Mouse (Mus musculus): ENCODE results near the gene Gm37240. TPM values are rescaled to one million over a fixed set of nuclear protein-coding genes. Genes with fewer than 3 reads are reported as not detected.

Gene Gm37240
- polyA plus RNA-seq, 1 experiment from 2014 or later, result 0.93 TPM

DNA sequence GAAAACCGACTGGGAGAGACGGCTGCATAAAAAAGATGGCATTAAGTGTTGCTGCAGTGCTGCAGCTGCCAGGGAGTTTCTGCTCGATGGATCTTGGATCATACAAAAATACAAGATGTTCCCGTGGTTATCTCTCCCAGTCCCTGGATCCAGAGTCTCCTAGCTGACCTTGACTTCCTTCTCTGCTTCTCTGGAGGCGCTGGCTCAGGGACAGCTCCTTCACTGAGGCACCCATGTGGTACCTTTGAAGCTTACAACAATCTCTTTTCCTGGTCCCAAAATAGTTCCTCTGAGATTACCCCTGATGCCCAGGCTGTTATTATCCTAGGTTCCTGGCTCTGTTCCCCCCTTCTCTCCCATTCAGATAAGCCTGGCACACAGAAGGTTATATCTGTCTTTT lies 672.4 kb downstream of the Gm37240 start:
- H3K36me3 ChIP-seq (ENCODE audit: control insufficient read depth, insufficient read depth, low read length), result no peaks in the 10 kb centered on the region
- no peak overlapping the region for H3K4me3 ChIP-seq (ENCODE audit: low read length)
- H3K27me3 ChIP-seq (replicated peaks; ENCODE audit: control insufficient read depth, insufficient read depth, low read length), result no peaks in the 10 kb centered on the region
- H3K4me1 ChIP-seq (ENCODE audit: control insufficient read depth, insufficient read depth, low read depth, low read length), result no peaks in the 10 kb centered on the region
- H3K9ac ChIP-seq (ENCODE audit: low read depth, low read length), result no peak overlapping the region
- no peak overlapping the region for H3K4me2 ChIP-seq (ENCODE audit: low read length)
- ATAC-seq, result no peak
- 82% methylated on average over 5 of the region's 5 CpGs for WGBS
- H3K27ac ChIP-seq (ENCODE audit: low read depth, low read length), result no peak overlapping the region
- H3K9me3 ChIP-seq (ENCODE audit: control insufficient read depth, low read length), result no peaks in the 10 kb centered on the region

DNA sequence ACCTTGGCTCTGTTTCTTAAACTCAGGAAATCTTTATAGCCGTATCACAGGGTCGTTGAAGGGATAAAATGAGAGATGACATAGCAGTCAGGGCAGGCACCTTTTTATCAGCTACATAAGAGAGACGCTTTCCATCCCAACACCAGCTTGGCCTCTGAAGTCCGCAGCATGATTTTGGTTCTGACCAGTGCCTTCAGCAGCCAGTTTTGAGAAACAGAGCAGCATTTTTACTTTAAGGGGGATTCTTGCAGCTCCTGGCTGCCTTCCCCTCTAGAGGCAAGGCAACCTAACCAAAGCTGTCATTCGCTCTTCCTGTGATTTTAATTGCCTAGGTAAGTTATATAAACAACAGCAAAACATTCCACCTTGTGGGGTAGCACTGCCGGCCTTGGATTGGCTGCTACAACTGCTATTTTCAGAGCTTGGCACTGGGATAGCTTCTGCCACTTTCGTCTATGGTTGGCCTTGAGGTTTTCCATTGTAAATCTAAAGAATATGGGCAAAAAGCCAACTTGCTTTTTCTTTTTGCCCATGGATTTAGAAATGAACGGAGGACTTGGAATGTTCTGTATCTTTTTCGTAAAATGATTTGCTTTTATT lies 674.5 kb downstream of the Gm37240 start:
- Histone ChIP-seq H3K4me1 (ENCODE audit: control insufficient read depth, insufficient read depth, low read depth, low read length) (no peaks in the 10 kb centered on the region), H3K9ac (ENCODE audit: low read depth, low read length) (no peak overlapping the region), H3K27ac (ENCODE audit: low read depth, low read length) (no peak overlapping the region), H3K9me3 (ENCODE audit: control insufficient read depth, low read length) (no peaks in the 10 kb centered on the region), H3K27me3 (replicated peaks; ENCODE audit: control insufficient read depth, insufficient read depth, low read length) (no peaks in the 10 kb centered on the region), H3K4me2 (ENCODE audit: low read length) (no peak overlapping the region), H3K4me3 (ENCODE audit: low read length) (no peak overlapping the region), H3K36me3 (ENCODE audit: control insufficient read depth, insufficient read depth, low read length) (no peaks in the 10 kb centered on the region)
- WGBS, result 77% methylated on average over 9 of the region's 9 CpGs
- ATAC-seq, result no peak

DNA sequence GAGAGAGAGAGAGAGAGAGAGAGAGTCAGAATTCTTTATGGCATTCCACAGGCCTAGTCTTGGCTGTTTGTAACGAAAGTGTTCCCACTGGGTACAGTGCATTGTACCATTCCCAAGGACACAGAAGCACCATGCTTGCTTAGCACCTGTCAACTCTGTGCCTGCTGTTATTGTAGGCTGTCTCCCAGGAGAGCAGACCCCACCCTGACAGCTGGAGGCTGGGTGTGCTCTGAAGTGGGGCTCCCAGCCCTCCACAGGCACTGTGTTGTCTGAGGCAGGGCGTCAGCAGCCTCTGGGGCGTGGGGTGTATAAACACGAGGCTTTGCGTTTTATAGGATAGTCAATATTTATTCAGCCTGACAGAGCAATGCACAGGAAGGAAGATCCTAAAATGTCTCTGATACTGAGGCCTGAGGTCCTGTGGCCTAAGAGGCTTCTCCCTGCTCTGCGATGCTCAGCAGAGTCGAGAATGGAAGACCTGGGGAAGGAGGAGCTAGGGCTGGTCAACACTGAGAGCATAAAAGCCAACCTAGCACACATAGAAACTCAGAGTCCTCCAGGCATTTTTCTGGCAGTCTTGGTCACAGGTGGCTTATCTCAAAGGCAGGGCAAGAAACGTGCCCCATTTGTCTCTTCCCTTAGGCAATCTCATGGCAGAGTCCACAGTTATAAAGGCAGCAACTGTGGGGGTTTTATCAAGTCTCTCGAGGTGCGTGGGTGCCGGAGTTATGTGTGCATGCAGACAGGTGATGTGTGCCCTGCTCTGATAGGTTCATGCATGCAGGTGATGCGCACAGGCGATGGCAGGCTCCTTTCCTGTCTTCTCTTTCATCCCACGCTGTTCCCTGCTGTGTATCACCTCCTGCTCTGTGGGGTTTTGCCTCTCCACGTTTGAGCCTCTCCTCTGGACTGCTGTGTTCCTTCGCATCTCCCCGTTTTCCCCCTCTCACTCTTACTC lies 677.2 kb downstream of the Gm37240 start:
- Histone ChIP-seq H3K27ac (ENCODE audit: low read depth, low read length) (no peak overlapping the region), H3K4me3 (ENCODE audit: low read length) (no peak overlapping the region), H3K4me2 (ENCODE audit: low read length) (no peak overlapping the region), H3K9me3 (ENCODE audit: control insufficient read depth, low read length) (no peaks in the 10 kb centered on the region), H3K36me3 (ENCODE audit: control insufficient read depth, insufficient read depth, low read length) (no peaks in the 10 kb centered on the region), H3K27me3 (replicated peaks; ENCODE audit: control insufficient read depth, insufficient read depth, low read length) (no peaks in the 10 kb centered on the region), H3K4me1 (ENCODE audit: control insufficient read depth, insufficient read depth, low read depth, low read length) (no peaks in the 10 kb centered on the region), H3K9ac (ENCODE audit: low read depth, low read length) (no peak overlapping the region)
- no peak for ATAC-seq
- WGBS, result 78% methylated on average over 17 of the region's 17 CpGs

DNA sequence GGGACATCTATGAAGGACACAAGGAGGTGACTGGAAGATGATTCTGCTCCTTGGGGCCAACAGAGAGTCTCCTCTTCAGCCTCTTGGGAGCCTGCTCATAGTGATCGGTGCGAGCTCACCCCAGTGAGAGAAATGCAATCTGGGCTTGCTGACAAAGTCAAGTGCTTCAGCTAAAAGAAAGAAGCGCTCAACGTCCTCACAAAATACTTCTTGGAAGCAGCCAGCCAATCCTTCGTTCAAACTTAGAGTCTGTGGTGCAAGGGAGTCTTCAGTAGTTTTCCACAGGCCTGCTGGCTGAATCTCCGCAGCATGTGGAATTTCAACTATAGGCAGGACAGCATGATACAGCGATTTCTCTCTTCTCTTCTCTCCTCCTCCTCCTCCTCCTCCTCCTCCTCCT lies 680.8 kb downstream of the Gm37240 start:
- Histone ChIP-seq H3K27ac (ENCODE audit: low read depth, low read length) (no peak overlapping the region), H3K9me3 (ENCODE audit: control insufficient read depth, low read length) (no peaks in the 10 kb centered on the region), H3K4me2 (ENCODE audit: low read length) (no peak overlapping the region), H3K4me1 (ENCODE audit: control insufficient read depth, insufficient read depth, low read depth, low read length) (no peaks in the 10 kb centered on the region), H3K36me3 (ENCODE audit: control insufficient read depth, insufficient read depth, low read length) (no peaks in the 10 kb centered on the region), H3K4me3 (ENCODE audit: low read length) (no peak overlapping the region), H3K27me3 (replicated peaks; ENCODE audit: control insufficient read depth, insufficient read depth, low read length) (no peaks in the 10 kb centered on the region), H3K9ac (ENCODE audit: low read depth, low read length) (no peak overlapping the region)
- WGBS, result 85% methylated on average over 7 of the region's 7 CpGs
- ATAC-seq, result no peak

DNA sequence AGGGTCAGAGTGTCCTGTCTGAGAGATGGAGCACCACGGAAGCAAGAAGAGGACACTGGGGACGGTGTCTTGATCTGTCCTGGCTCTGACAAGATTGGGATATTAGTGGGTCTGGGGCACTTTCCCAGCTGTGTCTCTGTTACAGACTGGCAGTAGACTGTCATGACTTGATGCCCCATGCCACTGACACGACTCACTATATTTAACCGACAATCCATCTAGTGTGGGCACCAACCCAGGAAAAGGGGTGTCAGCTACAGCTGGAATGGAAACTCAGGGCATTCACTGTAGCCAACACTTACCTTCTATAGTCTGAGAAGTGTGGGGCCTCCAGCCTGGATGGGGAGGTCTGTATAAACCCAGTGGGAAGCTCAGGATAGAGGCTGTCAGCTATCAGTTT lies 681.4 kb downstream of the Gm37240 start:
- no peak for ATAC-seq
- no peak overlapping the region for H3K4me3 ChIP-seq (ENCODE audit: low read length)

DNA sequence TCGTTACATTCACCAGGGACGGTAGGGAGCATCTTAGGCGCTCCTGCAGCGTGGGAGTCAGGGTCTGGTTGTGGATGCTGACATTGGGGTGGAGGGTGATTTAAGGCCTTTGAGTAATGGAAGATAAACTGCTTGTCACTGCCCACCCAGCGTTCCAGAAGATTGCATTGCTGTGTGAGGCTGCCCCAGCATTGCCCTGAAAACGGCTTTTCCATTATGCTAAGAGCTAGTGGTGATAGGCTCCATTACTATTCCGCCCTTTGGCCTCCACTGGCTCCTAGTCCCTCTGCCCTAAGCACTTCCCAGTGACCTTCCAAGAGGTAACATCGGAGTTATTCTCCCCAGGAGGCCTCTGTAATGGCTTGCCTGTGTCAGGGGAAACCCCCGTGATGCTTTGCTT lies 683.7 kb downstream of the Gm37240 start:
- no peaks in the 10 kb centered on the region for H3K9me3 ChIP-seq (ENCODE audit: control insufficient read depth, low read length)
- H3K36me3 ChIP-seq (ENCODE audit: control insufficient read depth, insufficient read depth, low read length), result no peaks in the 10 kb centered on the region
- ATAC-seq, result no peak
- 57% methylated on average over 9 of the region's 9 CpGs for WGBS
- no peak overlapping the region for H3K9ac ChIP-seq (ENCODE audit: low read depth, low read length)
- H3K4me2 ChIP-seq (ENCODE audit: low read length), result no peak overlapping the region
- no peaks in the 10 kb centered on the region for H3K27me3 ChIP-seq (replicated peaks; ENCODE audit: control insufficient read depth, insufficient read depth, low read length)
- no peaks in the 10 kb centered on the region for H3K4me1 ChIP-seq (ENCODE audit: control insufficient read depth, insufficient read depth, low read depth, low read length)
- no peak overlapping the region for H3K4me3 ChIP-seq (ENCODE audit: low read length)
- H3K27ac ChIP-seq (ENCODE audit: low read depth, low read length), result no peak overlapping the region

More for the DNA sequence above, 681.4 kb downstream of the Gm37240 start:
- Histone ChIP-seq H3K27me3 (replicated peaks; ENCODE audit: control insufficient read depth, insufficient read depth, low read length) (no peaks in the 10 kb centered on the region), H3K36me3 (ENCODE audit: control insufficient read depth, insufficient read depth, low read length) (no peaks in the 10 kb centered on the region), H3K9me3 (ENCODE audit: control insufficient read depth, low read length) (no peaks in the 10 kb centered on the region), H3K9ac (ENCODE audit: low read depth, low read length) (no peak overlapping the region), H3K27ac (ENCODE audit: low read depth, low read length) (no peak overlapping the region), H3K4me2 (ENCODE audit: low read length) (no peak overlapping the region), H3K4me1 (ENCODE audit: control insufficient read depth, insufficient read depth, low read depth, low read length) (no peaks in the 10 kb centered on the region)
- WGBS, result 87% methylated on average over 4 of the region's 4 CpGs

- WGBS, result 83% methylated on average over 3 of the region's 3 CpGs
- no peaks in the 10 kb centered on the region for H3K27me3 ChIP-seq (replicated peaks; ENCODE audit: control insufficient read depth, insufficient read depth, low read length)
- no peaks in the 10 kb centered on the region for H3K4me1 ChIP-seq (ENCODE audit: control insufficient read depth, insufficient read depth, low read depth, low read length)
- H3K9ac ChIP-seq (ENCODE audit: low read depth, low read length), result no peak overlapping the region
- no peaks in the 10 kb centered on the region for H3K9me3 ChIP-seq (ENCODE audit: control insufficient read depth, low read length)
- no peaks in the 10 kb centered on the region for H3K36me3 ChIP-seq (ENCODE audit: control insufficient read depth, insufficient read depth, low read length)
- no peak overlapping the region for H3K4me3 ChIP-seq (ENCODE audit: low read length)
- H3K27ac ChIP-seq (ENCODE audit: low read depth, low read length), result no peak overlapping the region
- no peak overlapping the region for H3K4me2 ChIP-seq (ENCODE audit: low read length)
- ATAC-seq, result no peak
Observed at GRCm38 (mm10) chr3:85202726-85203125, 684.6 kb downstream of the Gm37240 start.

DNA sequence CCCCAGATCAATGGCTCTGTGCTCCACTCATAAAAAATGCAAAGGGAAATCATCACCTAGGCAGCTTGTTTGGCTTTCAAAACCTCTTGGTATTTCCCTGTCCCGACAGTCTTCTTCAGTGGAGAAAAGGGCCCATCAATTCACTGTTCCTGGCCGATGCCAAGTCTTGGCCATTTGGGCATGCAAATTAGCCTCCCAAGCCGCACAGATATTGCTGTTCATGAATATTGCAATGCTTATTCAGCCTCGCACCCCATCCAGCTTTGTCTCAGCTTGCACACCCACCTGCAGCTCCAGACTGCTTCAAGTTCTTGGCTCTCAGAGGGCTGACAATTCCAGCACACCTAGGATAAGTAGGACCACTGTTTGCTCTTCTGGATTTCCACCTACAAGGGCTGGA lies 685.5 kb downstream of the Gm37240 start:
- H3K9ac ChIP-seq (ENCODE audit: low read depth, low read length), result no peak overlapping the region
- WGBS, result 25% methylated on average over 4 of the region's 4 CpGs
- no peaks in the 10 kb centered on the region for H3K4me1 ChIP-seq (ENCODE audit: control insufficient read depth, insufficient read depth, low read depth, low read length)
- no peaks in the 10 kb centered on the region for H3K9me3 ChIP-seq (ENCODE audit: control insufficient read depth, low read length)
- ATAC-seq, result no peak
- no peak overlapping the region for H3K27ac ChIP-seq (ENCODE audit: low read depth, low read length)
- H3K27me3 ChIP-seq (replicated peaks; ENCODE audit: control insufficient read depth, insufficient read depth, low read length), result no peaks in the 10 kb centered on the region
- no peak overlapping the region for H3K4me3 ChIP-seq (ENCODE audit: low read length)
- H3K4me2 ChIP-seq (ENCODE audit: low read length), result no peak overlapping the region
- H3K36me3 ChIP-seq (ENCODE audit: control insufficient read depth, insufficient read depth, low read length), result no peaks in the 10 kb centered on the region

DNA sequence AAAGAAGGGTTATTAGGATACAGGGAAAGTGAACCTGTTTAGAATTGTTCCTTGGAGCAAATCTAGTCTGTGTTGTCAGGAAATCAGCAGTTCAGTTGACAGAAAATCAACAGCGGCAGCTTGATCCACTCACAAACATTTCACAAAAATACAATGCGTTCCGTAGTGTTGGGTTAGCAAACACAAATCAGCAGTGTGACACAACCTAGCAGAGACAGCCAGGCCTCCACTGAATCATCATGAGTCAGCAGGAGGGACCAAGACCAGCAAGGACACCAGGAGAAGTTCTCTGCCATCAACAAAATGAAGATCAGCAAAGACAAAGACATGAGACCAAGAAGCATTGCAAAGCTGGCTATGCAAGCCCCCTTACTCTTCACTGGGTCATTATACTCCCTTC lies 688.8 kb downstream of the Gm37240 start:
- WGBS, result 97% methylated on average over 3 of the region's 3 CpGs
- H3K36me3 ChIP-seq (ENCODE audit: control insufficient read depth, insufficient read depth, low read length), result no peaks in the 10 kb centered on the region
- no peaks in the 10 kb centered on the region for H3K9me3 ChIP-seq (ENCODE audit: control insufficient read depth, low read length)
- H3K4me3 ChIP-seq (ENCODE audit: low read length), result no peak overlapping the region
- no peak overlapping the region for H3K4me2 ChIP-seq (ENCODE audit: low read length)
- H3K27me3 ChIP-seq (replicated peaks; ENCODE audit: control insufficient read depth, insufficient read depth, low read length), result no peaks in the 10 kb centered on the region
- H3K27ac ChIP-seq (ENCODE audit: low read depth, low read length), result no peak overlapping the region
- no peak overlapping the region for H3K9ac ChIP-seq (ENCODE audit: low read depth, low read length)
- no peaks in the 10 kb centered on the region for H3K4me1 ChIP-seq (ENCODE audit: control insufficient read depth, insufficient read depth, low read depth, low read length)
- ATAC-seq, result no peak

Measured in hindbrain, embryonic 16.5 days (tissue).